Mouse (Mus musculus) embryo, embryonic 9.5 days (tissue): ENCODE results near the gene Rbfox1.

ENCODE experiments used
- DNase-seq: peaks from one replicate; pipeline ENCODE4 v3.0.0-alpha.2; 2017; ENCODE audit errors: extremely low spot score

Gene Rbfox1

DNA sequence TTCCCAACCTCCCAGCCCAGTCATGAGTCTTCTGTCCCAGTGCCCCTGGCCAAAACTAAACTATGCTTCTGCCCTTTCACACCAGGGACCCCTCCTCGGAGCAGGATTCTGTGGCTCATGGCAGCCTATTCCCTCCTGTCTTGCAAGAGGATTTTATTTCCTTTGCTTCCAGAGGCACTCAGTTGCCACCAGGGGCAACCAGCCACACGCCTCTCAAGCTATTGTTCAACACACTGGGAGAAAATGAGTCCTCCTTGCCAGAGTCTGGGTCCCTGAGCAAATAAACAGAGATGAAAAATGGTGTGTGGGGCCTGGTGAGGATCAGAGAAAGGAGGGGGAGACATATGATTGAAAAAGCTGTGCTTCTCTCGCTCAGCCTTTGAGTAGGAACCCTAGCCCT lies 327.8 kb downstream of the Rbfox1 start:
- DNase-seq = peak; percentile 6

GRCm38 (mm10) chr16:6227449-6227848 lies 342.3 kb downstream of the Rbfox1 start:
- no peak for DNase-seq

DNA sequence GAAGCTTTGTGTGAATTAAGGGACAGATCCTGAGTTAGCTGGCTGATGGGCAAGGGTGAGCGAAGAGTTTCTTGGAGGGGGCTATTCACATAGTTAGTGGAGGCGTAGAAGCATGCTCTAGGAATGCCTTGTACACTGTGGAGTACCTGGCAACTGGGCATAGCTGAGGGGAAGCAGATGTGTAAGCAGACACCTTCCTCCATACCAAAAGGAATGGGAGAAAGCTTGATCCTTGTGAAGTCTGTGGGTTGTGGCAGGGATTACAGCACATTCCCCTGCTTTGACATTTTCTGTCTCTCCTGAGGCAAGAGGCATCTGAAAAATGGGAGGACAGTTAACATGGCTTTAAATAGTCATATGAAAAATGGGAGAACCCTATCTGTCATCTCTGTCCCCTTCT lies 347.8 kb downstream of the Rbfox1 start:
- DNase-seq = no peak

GRCm38 (mm10) chr16:6241393-6241792 lies 356.2 kb downstream of the Rbfox1 start:
- DNase-seq = no peak

DNA sequence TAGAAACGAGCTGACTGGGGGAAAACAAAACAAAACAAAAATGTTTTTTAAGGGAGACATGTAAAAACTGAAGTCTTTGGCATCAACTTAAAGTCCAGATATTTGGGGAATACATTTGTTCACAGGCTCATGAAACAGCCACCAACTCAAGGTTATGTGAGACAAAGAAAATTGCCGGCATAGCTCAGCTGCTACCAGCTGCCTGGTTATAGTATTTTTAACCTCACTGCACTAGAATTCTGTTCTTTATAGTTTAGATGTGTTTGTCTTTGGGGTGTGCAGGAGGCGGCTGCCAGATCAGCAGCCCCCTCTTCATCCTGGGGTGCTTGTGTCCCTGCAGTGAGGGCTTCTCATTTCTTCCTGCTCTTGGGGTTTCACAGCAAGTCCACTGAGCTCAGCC lies 357.3 kb downstream of the Rbfox1 start:
- no peak for DNase-seq

- no peak for DNase-seq
These were observed 362.4 kb downstream of the Rbfox1 start for GRCm38 (mm10) chr16:6247569-6247968.

DNA sequence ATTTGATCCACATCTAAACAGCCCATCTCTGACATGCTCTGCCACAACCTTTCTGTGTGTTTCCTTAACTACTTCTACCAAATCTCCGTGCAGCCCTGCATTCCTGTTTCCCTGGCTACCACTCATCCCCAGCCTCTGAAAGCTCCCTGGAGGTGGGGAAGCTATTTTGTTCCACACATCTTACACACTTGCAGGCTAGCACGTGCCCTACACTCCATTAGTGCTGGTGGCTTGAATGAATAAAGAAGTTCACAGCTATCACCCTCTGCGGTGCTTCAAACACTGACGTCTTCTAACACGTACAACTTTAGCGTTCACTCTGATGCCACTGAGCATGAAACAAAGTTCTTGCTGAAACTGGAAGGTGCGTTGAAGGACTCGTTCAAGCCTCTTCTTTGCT lies 379.4 kb downstream of the Rbfox1 start:
- DNase-seq = no peak

DNA sequence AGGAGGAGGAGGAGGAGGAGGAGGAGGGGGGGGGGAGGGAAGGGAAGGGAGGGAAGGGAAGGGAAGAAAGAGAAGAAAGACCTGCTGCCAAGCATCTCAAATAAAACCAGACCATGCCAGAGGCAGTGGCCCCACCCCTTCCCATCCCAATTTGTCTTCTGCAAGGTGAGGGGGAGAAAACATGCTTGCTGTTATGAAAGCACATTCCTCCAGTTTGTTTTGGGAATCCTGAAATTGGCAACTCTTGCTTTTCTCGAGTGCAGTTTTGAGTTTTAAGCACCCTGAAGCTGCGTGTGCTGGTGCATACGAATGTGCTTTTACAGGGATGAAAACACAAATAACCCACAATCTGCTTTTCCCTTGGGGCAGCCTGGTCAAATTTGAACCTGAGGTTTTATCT lies 380.5 kb downstream of the Rbfox1 start:
- DNase-seq = no peak

GRCm38 (mm10) chr16:6271596-6272370 lies 386.6 kb downstream of the Rbfox1 start:
- DNase-seq = no peak

GRCm38 (mm10) chr16:6283496-6283895 lies 398.3 kb downstream of the Rbfox1 start:
- no peak for DNase-seq

DNA sequence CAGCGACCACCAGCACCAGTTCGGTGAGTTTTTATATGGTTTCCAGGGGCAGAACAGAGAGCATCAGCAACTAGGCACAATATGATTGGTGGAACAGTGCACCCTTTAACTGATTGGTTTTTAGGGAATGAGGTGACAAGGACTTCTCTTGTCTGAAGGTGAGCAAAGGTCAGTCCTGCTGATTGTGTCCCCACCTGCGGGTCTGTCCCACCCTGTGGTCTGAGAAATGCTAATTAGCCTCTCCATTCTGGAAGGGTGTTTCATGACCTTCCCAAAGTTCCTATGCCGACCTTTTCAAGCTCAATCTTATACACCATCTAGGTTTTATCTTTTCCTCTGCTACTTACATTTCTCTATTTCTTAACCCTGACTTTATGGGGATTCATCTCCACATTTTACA lies 399.2 kb downstream of the Rbfox1 start:
- DNase-seq = no peak

GRCm38 (mm10) chr16:6287699-6288098 lies 402.5 kb downstream of the Rbfox1 start:
- no peak for DNase-seq

DNA sequence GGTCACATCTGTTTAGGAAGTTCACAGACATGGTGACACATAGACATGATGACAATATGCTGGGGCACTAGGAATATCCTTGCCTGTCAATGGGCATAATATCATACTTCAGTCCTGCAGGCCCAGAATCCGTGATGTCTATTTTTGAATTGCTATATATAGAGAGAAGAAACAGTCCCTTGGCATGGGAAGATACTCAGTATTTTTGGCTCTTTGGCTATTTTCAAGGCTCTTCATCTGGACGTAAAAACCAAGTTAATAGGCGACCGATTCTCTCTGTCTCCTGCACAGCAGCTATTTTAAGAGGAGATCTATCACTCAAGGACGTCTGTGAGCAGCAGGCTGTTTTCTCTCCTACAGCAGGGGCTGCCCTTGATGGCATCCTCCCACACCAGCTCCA lies 415.0 kb downstream of the Rbfox1 start:
- no peak for DNase-seq

GRCm38 (mm10) chr16:6303082-6303481 lies 417.9 kb downstream of the Rbfox1 start:
- no peak for DNase-seq

- DNase-seq = no peak
These were observed 424.8 kb downstream of the Rbfox1 start for GRCm38 (mm10) chr16:6309940-6310339.

DNA sequence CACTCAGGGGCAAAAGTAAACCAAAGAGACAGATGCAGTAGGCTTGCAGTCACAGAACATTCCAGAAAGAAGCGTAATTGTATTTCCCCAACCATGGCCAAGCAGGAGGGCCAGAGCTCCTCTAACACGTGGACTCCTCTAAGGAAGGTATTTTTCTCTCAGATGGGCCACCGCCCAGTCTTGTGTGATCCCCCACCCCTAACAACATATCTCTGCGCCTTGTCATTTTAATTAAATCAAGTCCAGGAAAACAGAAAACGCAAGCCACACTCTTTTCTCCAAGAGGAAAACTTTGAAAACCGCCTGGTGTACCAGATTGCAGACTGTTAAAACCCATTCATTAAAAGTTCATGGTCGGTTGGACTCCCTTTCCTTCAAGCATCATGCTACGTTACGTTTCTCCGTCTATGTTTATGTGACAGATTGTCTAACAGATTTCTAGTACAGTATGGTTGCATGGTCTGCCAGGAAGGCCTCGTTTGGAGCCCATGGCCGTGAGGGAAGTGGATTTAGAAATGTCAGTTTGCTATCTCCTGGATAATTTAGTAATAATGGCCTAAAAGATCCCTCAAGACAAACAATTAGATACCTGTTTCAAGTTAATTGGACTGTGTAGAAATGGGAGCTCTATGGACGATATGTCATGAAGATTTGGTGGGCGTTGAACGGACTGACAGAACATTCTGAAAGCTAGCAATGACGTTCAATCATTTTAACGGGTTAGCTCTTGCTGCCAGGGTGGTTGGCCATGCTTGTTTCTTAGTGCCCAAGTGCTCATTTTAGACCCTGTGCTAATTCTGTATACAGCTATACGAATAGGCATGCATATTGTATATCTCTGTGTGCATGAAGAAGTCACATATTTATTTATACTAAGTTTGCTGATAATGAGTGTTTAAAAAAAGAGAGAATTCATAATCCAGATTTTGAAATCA lies 425.9 kb downstream of the Rbfox1 start:
- no peak for DNase-seq

DNA sequence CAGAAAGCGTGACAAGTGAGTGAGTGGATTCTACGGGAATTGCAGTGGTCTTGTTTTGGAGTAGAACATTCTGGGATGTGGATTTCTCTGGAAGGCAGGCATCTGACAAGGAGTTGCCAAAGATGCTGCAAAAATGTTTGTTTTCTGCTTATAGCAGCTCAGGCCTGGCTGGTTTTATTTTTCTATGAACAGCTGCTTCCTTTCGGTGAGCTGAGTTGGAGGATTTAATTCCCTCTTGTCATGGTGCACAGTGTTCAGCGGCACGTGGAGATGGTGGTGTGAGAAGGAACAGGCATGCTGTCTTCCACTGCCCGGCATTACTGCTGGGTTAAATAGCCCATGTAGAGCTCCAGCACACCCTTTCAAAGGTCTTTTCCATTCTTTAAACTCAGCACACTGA lies 428.5 kb downstream of the Rbfox1 start:
- no peak for DNase-seq

DNA sequence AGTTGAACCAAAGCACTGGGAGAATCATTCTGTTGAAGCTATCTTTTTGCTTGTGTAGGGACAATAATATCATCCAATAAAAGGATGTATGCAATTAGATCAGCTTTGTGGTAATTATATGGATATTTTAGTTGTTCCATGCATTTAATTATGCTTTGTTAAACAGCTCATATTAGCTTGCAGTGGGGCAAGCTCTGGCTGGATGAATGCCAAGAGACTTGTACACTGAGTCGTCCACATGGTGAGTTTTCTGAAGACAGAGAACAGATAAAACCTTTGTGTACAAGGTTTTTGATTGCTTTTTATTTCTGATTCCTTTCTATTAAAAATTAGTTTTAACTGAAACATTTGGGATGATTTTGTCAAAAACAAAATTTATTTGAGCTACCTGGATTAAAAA lies 439.7 kb downstream of the Rbfox1 start:
- DNase-seq = no peak

DNA sequence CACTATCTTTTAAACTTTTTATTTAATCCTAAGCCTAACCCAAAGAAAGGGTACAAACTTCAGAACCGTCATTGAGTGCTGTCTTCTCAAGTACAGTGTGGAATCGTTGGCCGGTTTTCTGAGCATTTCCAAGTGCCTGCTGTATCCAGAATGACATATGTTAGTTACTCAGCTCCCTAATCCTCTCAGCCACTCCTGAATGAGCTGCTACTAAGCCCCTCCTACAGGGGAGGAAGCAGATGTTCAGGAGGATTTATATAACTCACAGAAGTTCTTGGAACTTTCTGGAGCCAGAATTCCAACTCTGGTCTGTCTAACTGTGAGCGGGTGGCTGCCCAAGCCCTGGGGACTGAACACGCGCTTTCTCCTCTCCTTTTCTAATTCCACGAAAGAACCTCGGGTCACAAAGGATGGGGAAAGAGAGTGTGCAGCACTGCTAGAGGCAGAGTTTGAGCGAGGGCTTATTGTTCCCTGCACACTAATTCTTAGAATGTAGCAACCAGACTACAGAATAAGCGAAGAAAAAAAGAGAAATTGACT lies 446.3 kb downstream of the Rbfox1 start:
- no peak for DNase-seq

GRCm38 (mm10) chr16:6333273-6333672 lies 448.1 kb downstream of the Rbfox1 start:
- no peak for DNase-seq

- DNase-seq = no peak
These were observed 462.9 kb downstream of the Rbfox1 start for GRCm38 (mm10) chr16:6348103-6348502.

GRCm38 (mm10) chr16:6348581-6349241 lies 463.6 kb downstream of the Rbfox1 start:
- DNase-seq = peak; percentile 61
